Mouse (Mus musculus) cerebellum, postnatal 4 days (tissue): Measurements from ENCODE around the gene Zfp979.
"Not testable (repeated sequence)": the region's sequence is repeated elsewhere in the genome, so short reads cannot be mapped to it uniquely, and the experiment has no call there.

Experiments used
- DNase-seq, 2 experiments: peaks; one replicate each; pipeline ENCODE4 v3.0.0; 2022; ENCODE audit warnings: low spot score in 2 of 2, mixed read lengths in 1 of 2

Gene Zfp979

GRCm38 (mm10) chr4:147642413-147642812, at the start of gene Zfp979:
TSS of gene Zfp979 (minus strand) at chr4:147642513.
- DNase-seq = not testable (repeated sequence)

GRCm38 (mm10) chr4:147655245-147655644, 12.9 kb upstream of the Zfp979 start:
- DNase-seq = not testable (repeated sequence)

GRCm38 (mm10) chr4:147647407-147647806, 5.1 kb upstream of the Zfp979 start:
- not testable (repeated sequence) for DNase-seq

- DNase-seq = not testable (repeated sequence)
These were observed 381 bp downstream of the Zfp979 start for GRCm38 (mm10) chr4:147641932-147642331.

GRCm38 (mm10) chr4:147633818-147634262, 8.5 kb downstream of the Zfp979 start:
- not testable (repeated sequence) for DNase-seq

GRCm38 (mm10) chr4:147606511-147606910, 35.8 kb downstream of the Zfp979 start:
- DNase-seq = not testable (repeated sequence)

- no peak for DNase-seq
These were observed 36.8 kb downstream of the Zfp979 start for GRCm38 (mm10) chr4:147605521-147605920.

GRCm38 (mm10) chr4:147603806-147604205, 38.5 kb downstream of the Zfp979 start:
- DNase-seq = no peak

GRCm38 (mm10) chr4:147601881-147602280, 40.4 kb downstream of the Zfp979 start:
- no peak for DNase-seq

GRCm38 (mm10) chr4:147598831-147599230, 43.5 kb downstream of the Zfp979 start:
- no peak for DNase-seq

- DNase-seq = no peak
These were observed 44.6 kb downstream of the Zfp979 start for GRCm38 (mm10) chr4:147597685-147598084.

- DNase-seq = not testable (repeated sequence)
These were observed 47.7 kb downstream of the Zfp979 start for GRCm38 (mm10) chr4:147594630-147595029.

GRCm38 (mm10) chr4:147586511-147587473, 55.5 kb downstream of the Zfp979 start:
- DNase-seq = no peak

GRCm38 (mm10) chr4:147579371-147579770, 62.9 kb downstream of the Zfp979 start:
- DNase-seq = not testable (repeated sequence)

- DNase-seq = not testable (repeated sequence)
These were observed 71.2 kb downstream of the Zfp979 start for GRCm38 (mm10) chr4:147571156-147571555.

- DNase-seq = no peak
These were observed 76.7 kb downstream of the Zfp979 start for GRCm38 (mm10) chr4:147565426-147566220.
